Mouse (Mus musculus): ENCODE measurements around the gene Ryr2. TPM values are rescaled to one million over a fixed set of nuclear protein-coding genes. Genes with fewer than 3 reads are reported as not detected.
"Not testable (repeated sequence)": the region's sequence is repeated elsewhere in the genome, so short reads cannot be mapped to it uniquely, and the experiment has no call there.

The Ryr2 gene
- polyA plus RNA-seq, 1 experiment from 2014 or later, result not detected

GRCm38 (mm10) chr13:11977606-11978005, 129.1 kb downstream of the Ryr2 start:
- Histone ChIP-seq H3K27ac (no peak overlapping the region), H3K4me3 (ENCODE audit: inconsistent target) (no peak overlapping the region), H3K36me3 (ENCODE audit: inconsistent target) (no peaks in the 10 kb centered on the region), H3K79me2 (ENCODE audit: inconsistent target) (no peaks in the 10 kb centered on the region)
- WGBS (ENCODE audit: missing documents), result 91% methylated on average over 3 of the region's 4 CpGs

GRCm38 (mm10) chr13:11964391-11964790, 142.4 kb downstream of the Ryr2 start:
- H3K27ac ChIP-seq, result no peak overlapping the region
- no peak overlapping the region for H3K4me3 ChIP-seq (ENCODE audit: inconsistent target)
- no peaks in the 10 kb centered on the region for H3K36me3 ChIP-seq (ENCODE audit: inconsistent target)
- no peaks in the 10 kb centered on the region for H3K79me2 ChIP-seq (ENCODE audit: inconsistent target)

- Histone ChIP-seq H3K27ac (no peak overlapping the region), H3K79me2 (ENCODE audit: inconsistent target) (no peaks in the 10 kb centered on the region), H3K4me3 (ENCODE audit: inconsistent target) (no peak overlapping the region), H3K36me3 (ENCODE audit: inconsistent target) (no peaks in the 10 kb centered on the region)
Observed at GRCm38 (mm10) chr13:11959488-11960174, 147.1 kb downstream of the Ryr2 start.

GRCm38 (mm10) chr13:11958854-11959253, 147.9 kb downstream of the Ryr2 start:
- Histone ChIP-seq H3K4me3 (ENCODE audit: inconsistent target) (no peak overlapping the region), H3K27ac (no peak overlapping the region), H3K79me2 (ENCODE audit: inconsistent target) (no peaks in the 10 kb centered on the region), H3K36me3 (ENCODE audit: inconsistent target) (no peaks in the 10 kb centered on the region)
- 57% methylated on average over 3 of the region's 3 CpGs for WGBS (ENCODE audit: missing documents)

- Histone ChIP-seq H3K27ac (no peak overlapping the region), H3K4me3 (ENCODE audit: inconsistent target) (no peak overlapping the region), H3K79me2 (ENCODE audit: inconsistent target) (no peaks in the 10 kb centered on the region), H3K36me3 (ENCODE audit: inconsistent target) (no peaks in the 10 kb centered on the region)
- 81% methylated on average over 4 of the region's 4 CpGs for WGBS (ENCODE audit: missing documents)
Observed at GRCm38 (mm10) chr13:11958271-11958670, 148.5 kb downstream of the Ryr2 start.

GRCm38 (mm10) chr13:11951951-11952350, 154.8 kb downstream of the Ryr2 start:
- Histone ChIP-seq H3K79me2 (ENCODE audit: inconsistent target) (no peaks in the 10 kb centered on the region), H3K36me3 (ENCODE audit: inconsistent target) (no peaks in the 10 kb centered on the region), H3K27ac (no peak overlapping the region), H3K4me3 (ENCODE audit: inconsistent target) (no peak overlapping the region)
- WGBS (ENCODE audit: missing documents), result 94% methylated on average over 3 of the region's 3 CpGs

- Histone ChIP-seq H3K27ac (no peak overlapping the region), H3K79me2 (ENCODE audit: inconsistent target) (no peaks in the 10 kb centered on the region), H3K4me3 (ENCODE audit: inconsistent target) (no peak overlapping the region), H3K36me3 (ENCODE audit: inconsistent target) (no peaks in the 10 kb centered on the region)
- 100% methylated on average over 2 of the region's 2 CpGs for WGBS (ENCODE audit: missing documents)
Observed at GRCm38 (mm10) chr13:11945740-11946139, 161.0 kb downstream of the Ryr2 start.

GRCm38 (mm10) chr13:11941724-11942123, 165.0 kb downstream of the Ryr2 start:
- H3K27ac ChIP-seq, result no peak overlapping the region
- 65% methylated on average over 4 of the region's 4 CpGs for WGBS (ENCODE audit: missing documents)

GRCm38 (mm10) chr13:11934297-11935060, 172.3 kb downstream of the Ryr2 start:
- not testable (repeated sequence) for H3K4me3 ChIP-seq (ENCODE audit: inconsistent target); H3K27ac ChIP-seq; H3K36me3 ChIP-seq (ENCODE audit: inconsistent target); H3K79me2 ChIP-seq (ENCODE audit: inconsistent target)
- WGBS (ENCODE audit: missing documents), result 88% methylated on average over 3 of the region's 3 CpGs

More at GRCm38 (mm10) chr13:11941724-11942123, 165.0 kb downstream of the Ryr2 start:
- Histone ChIP-seq H3K36me3 (ENCODE audit: inconsistent target) (no peaks in the 10 kb centered on the region), H3K79me2 (ENCODE audit: inconsistent target) (no peaks in the 10 kb centered on the region), H3K4me3 (ENCODE audit: inconsistent target) (no peak overlapping the region)

- no peak overlapping the region for H3K27ac ChIP-seq
- H3K4me3 ChIP-seq (ENCODE audit: inconsistent target), result no peak overlapping the region
- H3K36me3 ChIP-seq (ENCODE audit: inconsistent target), result no peaks in the 10 kb centered on the region
- no peaks in the 10 kb centered on the region for H3K79me2 ChIP-seq (ENCODE audit: inconsistent target)
Observed at GRCm38 (mm10) chr13:11933334-11933733, 173.4 kb downstream of the Ryr2 start.

GRCm38 (mm10) chr13:11928709-11929108, 178.0 kb downstream of the Ryr2 start:
- Histone ChIP-seq H3K27ac (no peak overlapping the region), H3K79me2 (ENCODE audit: inconsistent target) (no peaks in the 10 kb centered on the region), H3K4me3 (ENCODE audit: inconsistent target) (no peak overlapping the region), H3K36me3 (ENCODE audit: inconsistent target) (no peaks in the 10 kb centered on the region)
- WGBS (ENCODE audit: missing documents), result 90% methylated on average over 3 of the region's 3 CpGs

- no peak overlapping the region for H3K4me3 ChIP-seq (ENCODE audit: inconsistent target)
- H3K79me2 ChIP-seq (ENCODE audit: inconsistent target), result no peaks in the 10 kb centered on the region
- 96% methylated on average over 3 of the region's 4 CpGs for WGBS (ENCODE audit: missing documents)
- H3K27ac ChIP-seq, result no peak overlapping the region
- H3K36me3 ChIP-seq (ENCODE audit: inconsistent target), result no peaks in the 10 kb centered on the region
Observed at GRCm38 (mm10) chr13:11927727-11928126, 179.0 kb downstream of the Ryr2 start.

- Histone ChIP-seq H3K36me3 (ENCODE audit: inconsistent target) (no peaks in the 10 kb centered on the region), H3K79me2 (ENCODE audit: inconsistent target) (no peaks in the 10 kb centered on the region), H3K4me3 (ENCODE audit: inconsistent target) (no peak overlapping the region), H3K27ac (no peak overlapping the region)
- WGBS (ENCODE audit: missing documents), result 88% methylated on average over 11 of the region's 11 CpGs
Observed at GRCm38 (mm10) chr13:11926720-11927500, 179.8 kb downstream of the Ryr2 start.

GRCm38 (mm10) chr13:11926215-11926614, 180.5 kb downstream of the Ryr2 start:
- no peak overlapping the region for H3K4me3 ChIP-seq (ENCODE audit: inconsistent target)
- H3K27ac ChIP-seq, result no peak overlapping the region
- no peaks in the 10 kb centered on the region for H3K79me2 ChIP-seq (ENCODE audit: inconsistent target)
- 89% methylated on average over 2 of the region's 2 CpGs for WGBS (ENCODE audit: missing documents)
- no peaks in the 10 kb centered on the region for H3K36me3 ChIP-seq (ENCODE audit: inconsistent target)

- H3K36me3 ChIP-seq (ENCODE audit: inconsistent target), result no peaks in the 10 kb centered on the region
- H3K27ac ChIP-seq, result no peak overlapping the region
- H3K79me2 ChIP-seq (ENCODE audit: inconsistent target), result no peaks in the 10 kb centered on the region
- no peak overlapping the region for H3K4me3 ChIP-seq (ENCODE audit: inconsistent target)
- WGBS (ENCODE audit: missing documents), result 91% methylated on average over 3 of the region's 3 CpGs
Observed at GRCm38 (mm10) chr13:11924732-11925131, 182.0 kb downstream of the Ryr2 start.

Data from macrophage (primary cell).